Mouse (Mus musculus): Measurements from ENCODE around the gene Arsb.

GRCm38 (mm10) chr13:93899378-93900256 lies 128.2 kb downstream of the Arsb start:
- TF ChIP-seq CTCF (IDR thresholded peaks at IDR 0.05; ENCODE audit: control insufficient read depth, insufficient read depth, insufficient read length) (no peak), USF1 (IDR thresholded peaks at IDR 0.05; ENCODE audit: low read depth) (no peak), MYOG (IDR thresholded peaks at IDR 0.05; ENCODE audit: control insufficient read depth, extremely low read depth, insufficient read length) (no peak), CEBPB (IDR thresholded peaks at IDR 0.05; ENCODE audit: low read depth) (no peak), MAX (IDR thresholded peaks at IDR 0.05) (no peak), FOSL1 (IDR thresholded peaks at IDR 0.05; ENCODE audit: insufficient read depth, low read length, poor library complexity, severe bottlenecking) (no peak)
